Mouse (Mus musculus) T-helper 1 cell (primary cell): ENCODE measurements around the gene Rps6kc1.

Experiments used
- in situ Hi-C: fragments of 300-600 bp; cut with MboI, MseI; formaldehyde crosslinking; loops from one replicate; pipeline ENCODE4 v1.15.1; 2025; ENCODE audit warnings: high pct_unique_total_duplicates

The Rps6kc1 gene

GRCm38 (mm10) chr1:190682021-190682926, 229.3 kb downstream of the Rps6kc1 start:
- in situ Hi-C loops = no loop called here

DNA sequence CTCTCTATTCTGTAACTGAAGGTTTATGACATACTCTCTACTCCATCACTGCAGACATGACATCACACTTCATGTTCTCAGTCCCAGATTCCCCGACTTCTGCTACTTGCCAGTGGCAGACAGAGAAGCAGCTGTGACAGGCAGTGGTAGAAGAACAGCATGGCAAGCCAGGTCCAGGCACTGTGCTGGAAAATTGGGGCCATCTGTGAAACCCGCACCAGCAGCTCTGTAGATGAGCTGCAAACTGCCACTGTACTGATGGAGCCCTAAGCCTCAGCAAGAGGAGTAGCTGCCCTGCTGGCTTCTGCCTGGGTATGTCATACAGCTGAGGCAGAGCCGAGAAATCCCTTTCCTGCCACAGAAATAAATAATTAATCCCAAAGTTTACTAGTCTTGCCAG, 236.1 kb downstream of the Rps6kc1 start:
- in situ Hi-C loops = no loop called here

DNA sequence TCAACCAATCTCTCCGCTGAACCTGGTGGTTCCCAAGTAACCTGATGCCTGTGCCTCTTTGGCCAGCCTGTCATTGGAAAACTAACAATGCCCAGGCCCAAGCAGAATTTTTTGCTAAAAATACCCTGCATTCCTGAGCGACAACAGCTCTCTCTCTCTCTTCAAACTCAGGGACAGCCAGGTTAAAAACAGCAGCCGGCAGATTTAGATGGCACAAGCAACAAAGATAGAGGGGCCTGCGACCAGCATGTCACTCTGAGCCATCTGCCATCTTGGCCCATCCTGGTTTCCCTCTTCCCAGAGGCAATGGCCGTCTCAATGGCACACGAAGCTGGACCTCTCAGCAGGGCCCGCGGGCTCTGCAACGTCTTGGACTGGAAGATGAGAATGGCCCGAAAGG, 242.5 kb downstream of the Rps6kc1 start:
- in situ Hi-C loops = no loop called here

GRCm38 (mm10) chr1:190667821-190668220, 243.7 kb downstream of the Rps6kc1 start:
- in situ Hi-C loops = no loop called here

- in situ Hi-C loops = no loop called here
Observed at GRCm38 (mm10) chr1:190667326-190667725, 244.2 kb downstream of the Rps6kc1 start.

GRCm38 (mm10) chr1:190665490-190665875, 246.1 kb downstream of the Rps6kc1 start:
- in situ Hi-C loops = no loop called here

- in situ Hi-C loops = no loop called here
Observed at GRCm38 (mm10) chr1:190664767-190665489, 246.6 kb downstream of the Rps6kc1 start.

- in situ Hi-C loops = no loop called here
Observed at GRCm38 (mm10) chr1:190663996-190664395, 247.6 kb downstream of the Rps6kc1 start.

- in situ Hi-C loops = no loop called here
Observed at GRCm38 (mm10) chr1:190662736-190663135, 248.8 kb downstream of the Rps6kc1 start.

DNA sequence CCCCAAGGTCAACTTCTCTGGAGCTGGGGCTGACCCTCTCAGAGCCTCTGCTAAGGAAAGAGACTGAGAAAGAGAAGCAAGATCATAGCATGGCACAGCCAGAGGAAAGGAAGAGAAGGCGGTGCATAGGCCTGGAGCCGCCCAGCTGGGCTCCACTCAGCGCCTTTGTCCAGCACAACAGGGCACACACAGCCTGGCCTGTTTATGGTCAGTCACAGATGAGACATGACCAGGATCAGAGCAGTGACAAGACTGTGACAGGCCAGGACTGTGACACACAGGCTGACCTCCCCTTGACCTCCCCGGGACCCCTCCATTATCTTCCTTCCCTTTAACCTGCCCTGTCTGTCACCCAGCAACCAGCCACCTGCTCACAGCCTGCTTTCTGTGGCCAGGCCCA, 249.8 kb downstream of the Rps6kc1 start:
- in situ Hi-C loops = no loop called here

DNA sequence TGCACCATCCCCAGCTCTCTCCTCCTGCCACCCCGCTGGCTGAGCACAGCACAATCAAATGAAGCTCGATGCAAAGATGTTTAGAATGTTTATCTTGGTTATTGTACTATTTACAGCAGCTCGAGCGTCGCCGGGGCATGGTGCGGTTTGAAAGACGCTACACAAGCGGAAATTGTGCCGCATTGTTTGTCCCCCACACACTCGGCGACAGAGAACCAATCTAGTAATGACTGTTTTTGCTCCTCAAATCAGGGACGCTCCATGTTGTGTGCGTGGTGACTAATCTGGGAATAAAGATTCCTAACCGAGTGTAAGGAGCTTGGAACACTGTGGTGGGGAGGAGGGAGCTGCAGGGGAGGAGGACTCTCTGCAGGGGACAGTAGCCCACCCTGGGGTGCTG, 250.3 kb downstream of the Rps6kc1 start:
- in situ Hi-C loops = no loop called here

GRCm38 (mm10) chr1:190659722-190660502, 251.7 kb downstream of the Rps6kc1 start:
- in situ Hi-C loops = no loop called here

- in situ Hi-C loops = no loop called here
Observed at GRCm38 (mm10) chr1:190658266-190658665, 253.3 kb downstream of the Rps6kc1 start.

GRCm38 (mm10) chr1:190656089-190656488, 255.5 kb downstream of the Rps6kc1 start:
- in situ Hi-C loops = no loop called here

- in situ Hi-C loops = no loop called here
Observed at GRCm38 (mm10) chr1:190655651-190656050, 255.9 kb downstream of the Rps6kc1 start.

DNA sequence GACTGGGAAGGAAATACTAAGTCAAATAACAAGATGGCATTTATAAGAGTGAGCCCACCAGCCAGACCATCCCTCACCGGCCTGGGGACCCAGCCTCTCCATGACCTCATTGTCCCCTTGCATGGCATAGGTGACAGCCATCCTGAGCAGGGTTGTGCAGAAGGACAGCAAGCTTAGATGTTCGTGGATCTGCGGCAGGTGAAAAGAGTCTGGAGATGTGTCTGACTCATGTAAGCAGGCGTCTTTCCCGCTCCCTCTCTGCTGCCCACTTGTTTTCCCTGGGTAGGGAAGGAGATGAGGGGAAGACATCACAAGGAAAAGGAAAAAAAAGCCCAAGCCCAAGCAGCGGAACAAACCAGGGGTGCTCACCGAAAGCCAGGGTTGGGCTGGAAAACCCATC, 256.5 kb downstream of the Rps6kc1 start:
- in situ Hi-C loops = no loop called here

- in situ Hi-C loops = no loop called here
Observed at GRCm38 (mm10) chr1:190654694-190655001, 256.9 kb downstream of the Rps6kc1 start.

DNA sequence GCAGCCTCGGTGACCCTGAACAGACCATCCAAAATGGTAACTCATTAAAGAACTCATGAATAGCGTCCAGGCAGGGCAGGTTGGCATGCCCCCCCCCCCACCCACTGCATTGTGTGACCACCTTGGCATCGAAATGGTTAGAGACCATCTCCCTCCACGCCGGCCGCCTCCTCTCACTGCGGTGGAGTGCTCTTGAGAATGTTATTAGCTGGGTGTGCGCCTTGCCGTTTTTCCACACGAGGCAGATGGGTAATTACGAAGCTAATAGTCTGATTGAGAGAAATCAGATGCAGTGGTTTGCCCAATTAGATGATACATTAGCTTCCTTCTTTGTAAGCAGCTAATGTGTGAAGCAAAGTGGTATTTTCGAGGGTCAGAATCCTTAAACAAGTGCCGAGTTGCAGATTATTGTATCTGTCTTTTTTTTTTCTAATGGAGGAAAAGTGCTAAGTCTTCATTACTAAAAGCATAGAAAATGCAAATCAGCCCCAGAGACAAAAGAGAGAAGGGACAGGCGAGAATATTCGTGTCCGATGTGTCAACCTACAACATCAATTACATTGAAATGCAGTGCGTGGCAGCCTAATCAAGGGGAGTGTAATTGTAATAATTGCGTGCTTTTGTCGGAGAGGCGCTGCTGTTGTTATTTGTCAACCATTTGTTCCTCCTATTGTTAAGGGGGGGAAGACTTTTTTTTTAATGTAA, 257.4 kb downstream of the Rps6kc1 start:
- in situ Hi-C loops = no loop called here

DNA sequence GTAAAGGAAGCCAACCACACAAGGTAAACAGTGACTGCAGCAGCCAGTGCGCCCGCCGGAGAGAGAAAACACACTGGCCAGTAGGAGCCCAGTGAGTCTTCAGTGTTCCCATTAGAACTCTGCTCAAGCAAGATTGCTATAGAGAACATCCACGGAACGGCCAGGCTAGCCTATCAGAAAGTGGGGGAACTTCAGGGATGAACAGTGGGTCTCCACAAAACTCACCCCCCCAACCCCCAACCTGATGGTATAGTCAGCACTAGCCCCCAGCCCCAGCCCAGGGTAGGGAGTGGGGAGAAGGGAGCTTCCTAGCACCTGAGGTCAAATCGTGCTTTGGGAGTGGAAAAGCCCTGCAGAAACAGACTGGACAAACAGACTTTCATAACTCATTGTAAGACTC, 258.5 kb downstream of the Rps6kc1 start:
- in situ Hi-C loops = no loop called here
